Mouse (Mus musculus) c-Kit-positive CD71-positive TER-119-negative erythroid progenitor cells, embryonic 14.5 days (primary cell): Measurements from ENCODE around the gene Sema4f.

Source experiments
- DNase-seq: peaks from one replicate; pipeline ENCODE4 v3.0.0-alpha.2; 2013; ENCODE audit warnings: low read depth

Sema4f gene

GRCm38 (mm10) chr6:82915889-82916288 lies 23.7 kb downstream of the Sema4f start:
- DNase-seq, result peak; percentile 40

- DNase-seq, result no peak
Measured at GRCm38 (mm10) chr6:82913336-82914247, 26.0 kb downstream of the Sema4f start.

- DNase-seq, result no peak
Measured at GRCm38 (mm10) chr6:82911303-82911702, 28.3 kb downstream of the Sema4f start.

GRCm38 (mm10) chr6:82909136-82909855 lies 30.3 kb downstream of the Sema4f start:
- DNase-seq, result peak; percentile 44

GRCm38 (mm10) chr6:82908034-82908433 lies 31.5 kb downstream of the Sema4f start:
- no peak for DNase-seq

- DNase-seq, result no peak
Measured at GRCm38 (mm10) chr6:82906985-82907384, 32.6 kb downstream of the Sema4f start.

GRCm38 (mm10) chr6:82902559-82902958 lies 37.0 kb downstream of the Sema4f start:
- no peak for DNase-seq

- DNase-seq, result no peak
Measured at GRCm38 (mm10) chr6:82898745-82899144, 40.8 kb downstream of the Sema4f start.

- no peak for DNase-seq
Measured at GRCm38 (mm10) chr6:82898227-82898626, 41.3 kb downstream of the Sema4f start.

GRCm38 (mm10) chr6:82897311-82897710 lies 42.3 kb downstream of the Sema4f start:
- DNase-seq, result no peak

GRCm38 (mm10) chr6:82893415-82893814 lies 46.2 kb downstream of the Sema4f start:
- DNase-seq, result no peak

GRCm38 (mm10) chr6:82892540-82892939 lies 47.0 kb downstream of the Sema4f start:
- peak; percentile 39 for DNase-seq

- DNase-seq, result no peak
Measured at GRCm38 (mm10) chr6:82891488-82891887, 48.1 kb downstream of the Sema4f start.

- DNase-seq, result no peak
Measured at GRCm38 (mm10) chr6:82886330-82886729, 53.2 kb downstream of the Sema4f start.

GRCm38 (mm10) chr6:82885909-82886308 lies 53.7 kb downstream of the Sema4f start:
- no peak for DNase-seq

GRCm38 (mm10) chr6:82885441-82885840 lies 54.1 kb downstream of the Sema4f start:
- DNase-seq, result no peak

GRCm38 (mm10) chr6:82884570-82884969 lies 55.0 kb downstream of the Sema4f start:
- no peak for DNase-seq

- no peak for DNase-seq
Measured at GRCm38 (mm10) chr6:82881485-82882096, 58.0 kb downstream of the Sema4f start.

- DNase-seq, result peak; percentile 25
Measured at GRCm38 (mm10) chr6:82880807-82881206, 58.8 kb downstream of the Sema4f start.

GRCm38 (mm10) chr6:82879463-82880089 lies 60.0 kb downstream of the Sema4f start:
- DNase-seq, result no peak

GRCm38 (mm10) chr6:82875509-82875935 lies 64.0 kb downstream of the Sema4f start:
- DNase-seq, result no peak

- DNase-seq, result no peak
Measured at GRCm38 (mm10) chr6:82872332-82872707, 67.2 kb downstream of the Sema4f start.
